Mouse (Mus musculus): Measurements from ENCODE around the gene Adgb.
A peak's percentile ranks its signal among the peaks of the same experiment; 100 is the strongest.
"Not testable (repeated sequence)": the region's sequence is repeated elsewhere in the genome, so short reads cannot be mapped to it uniquely, and the experiment has no call there.

Adgb gene

GRCm38 (mm10) chr10:10471961-10472610, at the start of gene Adgb:
TSS of gene Adgb (minus strand) at chr10:10472326.
- DNase-seq (ENCODE audit: low spot score) = peak; percentile 15

- DNase-seq (ENCODE audit: low spot score) = no peak
Measured at GRCm38 (mm10) chr10:10480139-10480538, 8.0 kb upstream of the Adgb start.

GRCm38 (mm10) chr10:10477429-10477828, 5.3 kb upstream of the Adgb start:
- DNase-seq (ENCODE audit: low spot score) = not testable (repeated sequence)

- DNase-seq (ENCODE audit: low spot score) = no peak
Measured at GRCm38 (mm10) chr10:10476956-10477355, 4.8 kb upstream of the Adgb start.

GRCm38 (mm10) chr10:10476549-10476948, 4.4 kb upstream of the Adgb start:
- no peak for DNase-seq (ENCODE audit: low spot score)

GRCm38 (mm10) chr10:10468699-10469547, 3.2 kb downstream of the Adgb start:
- DNase-seq (ENCODE audit: low spot score) = no peak

- DNase-seq (ENCODE audit: low spot score) = no peak
Measured at GRCm38 (mm10) chr10:10460113-10460512, 12.0 kb downstream of the Adgb start.

GRCm38 (mm10) chr10:10456991-10457390, 15.1 kb downstream of the Adgb start:
- DNase-seq (ENCODE audit: low spot score) = no peak

- no peak for DNase-seq (ENCODE audit: low spot score)
Measured at GRCm38 (mm10) chr10:10449067-10449466, 23.1 kb downstream of the Adgb start.

- DNase-seq (ENCODE audit: low spot score) = no peak
Measured at GRCm38 (mm10) chr10:10444841-10445466, 27.2 kb downstream of the Adgb start.

GRCm38 (mm10) chr10:10443558-10443957, 28.6 kb downstream of the Adgb start:
- no peak for DNase-seq (ENCODE audit: low spot score)

- DNase-seq (ENCODE audit: low spot score) = no peak
Measured at GRCm38 (mm10) chr10:10435014-10435413, 37.1 kb downstream of the Adgb start.

GRCm38 (mm10) chr10:10429635-10430034, 42.5 kb downstream of the Adgb start:
- no peak for DNase-seq (ENCODE audit: low spot score)

- DNase-seq (ENCODE audit: low spot score) = no peak
Measured at GRCm38 (mm10) chr10:10429032-10429431, 43.1 kb downstream of the Adgb start.

- DNase-seq (ENCODE audit: low spot score) = no peak
Measured at GRCm38 (mm10) chr10:10424383-10424782, 47.7 kb downstream of the Adgb start.

GRCm38 (mm10) chr10:10411046-10411445, 61.1 kb downstream of the Adgb start:
- no peak for DNase-seq (ENCODE audit: low spot score)

GRCm38 (mm10) chr10:10408166-10408565, 64.0 kb downstream of the Adgb start:
- DNase-seq (ENCODE audit: low spot score) = no peak

GRCm38 (mm10) chr10:10395784-10396481, 76.2 kb downstream of the Adgb start:
- DNase-seq (ENCODE audit: low spot score) = no peak

- DNase-seq (ENCODE audit: low spot score) = no peak
Measured at GRCm38 (mm10) chr10:10374629-10375028, 97.5 kb downstream of the Adgb start.

GRCm38 (mm10) chr10:10364025-10364424, 108.1 kb downstream of the Adgb start:
- no peak for DNase-seq (ENCODE audit: low spot score)

GRCm38 (mm10) chr10:10355605-10356227, 116.4 kb downstream of the Adgb start:
- no peak for DNase-seq (ENCODE audit: low spot score)

- no peak for DNase-seq (ENCODE audit: low spot score)
Measured at GRCm38 (mm10) chr10:10352184-10352583, 119.9 kb downstream of the Adgb start.
